Mouse (Mus musculus) MEL (cell line): Measurements from ENCODE around the gene Tnfrsf13b. TPM values are rescaled to one million over a fixed set of nuclear protein-coding genes. Genes with fewer than 3 reads are reported as not detected.

ENCODE experiments used
- DNase-seq: peaks from one replicate; pipeline ENCODE4 v3.0.0; 2011; ENCODE audit warnings: low read depth, low spot score
- H3K27ac ChIP-seq: 2 replicates; pipeline ENCODE4 v1.5.1; 2012; ENCODE audit warnings: low read depth, mild to moderate bottlenecking, control low read depth, low read length, moderate library complexity; ENCODE audit not compliant: control insufficient read depth
- H3K27me3 ChIP-seq, 2 experiments: fragments of 150-350 bp in 1 of 2; sonication (generic) in 1 of 2; 2 replicates each; pipeline ENCODE4 v1.6.1; 2012; ENCODE audit warnings: low read length in 2 of 2, mild to moderate bottlenecking in 2 of 2, improper control_type of control experiment in 1 of 2, moderate library complexity in 1 of 2; ENCODE audit not compliant: insufficient read depth in 2 of 2, control insufficient read depth in 1 of 2
- H3K36me3 ChIP-seq, 2 experiments: 2 replicates each; pipeline ENCODE4 v1.6.1; 2012 to 2014; ENCODE audit warnings: low read length in 2 of 2, improper control_type of control experiment in 1 of 2, inconsistent platforms in 1 of 2, mild to moderate bottlenecking in 1 of 2; ENCODE audit not compliant: insufficient read depth in 2 of 2, control insufficient read depth in 1 of 2
- H3K4me1 ChIP-seq, 2 experiments: fragments of 150-350 bp in 1 of 2; sonication (generic) in 1 of 2; 2 replicates each; pipeline ENCODE4 v1.6.1; 2012; ENCODE audit warnings: low read length in 2 of 2, improper control_type of control experiment in 1 of 2, mild to moderate bottlenecking in 1 of 2; ENCODE audit not compliant: insufficient read depth in 2 of 2, control insufficient read depth in 1 of 2
- H3K4me3 ChIP-seq, 2 experiments: fragments of 150-350 bp in 1 of 2; sonication (generic) in 1 of 2; 2 replicates each; pipeline ENCODE4 v1.5.1; 2012; ENCODE audit warnings: low read depth in 2 of 2, low read length in 2 of 2, mild to moderate bottlenecking in 2 of 2, moderate library complexity in 2 of 2, control low read depth in 1 of 2, improper control_type of control experiment in 1 of 2; ENCODE audit not compliant: control insufficient read depth in 1 of 2, insufficient read depth in 1 of 2
- H3K79me2 ChIP-seq: 2 replicates; pipeline ENCODE4 v1.6.1; 2012; ENCODE audit warnings: mild to moderate bottlenecking, low read length, moderate library complexity; ENCODE audit not compliant: control insufficient read depth, poor library complexity, insufficient read depth
- H3K9ac ChIP-seq: 2 replicates; pipeline ENCODE4 v1.6.1; 2012; ENCODE audit warnings: low read depth, mild to moderate bottlenecking, control low read depth, low read length, moderate library complexity; ENCODE audit not compliant: control insufficient read depth, poor library complexity, severe bottlenecking
- H3K9me3 ChIP-seq: fragments of 150-350 bp; sonication (generic); replicated peaks from 2 replicates; pipeline ENCODE4 v1.6.1; 2012; ENCODE audit warnings: mild to moderate bottlenecking, low read length, improper control_type of control experiment, moderate library complexity; ENCODE audit not compliant: insufficient read depth
- CHD2 ChIP-seq: IDR thresholded peaks from 2 replicates; pipeline ENCODE4 v1.6.1; 2011; ENCODE audit warnings: low read length, improper control_type of control experiment
- EP300 ChIP-seq, 2 experiments: IDR thresholded peaks; 2 replicates each; pipeline ENCODE4 v1.6.1; 2011; ENCODE audit warnings: improper control_type of control experiment in 2 of 2, low read length in 2 of 2, low read depth in 1 of 2, mild to moderate bottlenecking in 1 of 2
- ETS1 ChIP-seq: IDR thresholded peaks from 2 replicates; pipeline ENCODE4 v1.6.1; 2012; ENCODE audit warnings: low read depth, mild to moderate bottlenecking, inconsistent platforms, low read length, improper control_type of control experiment, moderate library complexity
- HCFC1 ChIP-seq: IDR thresholded peaks from 2 replicates; pipeline ENCODE4 v1.6.1; 2012; ENCODE audit warnings: low read depth, mild to moderate bottlenecking, inconsistent platforms, low read length, improper control_type of control experiment, moderate library complexity
- MAX ChIP-seq: IDR thresholded peaks from 2 replicates; pipeline ENCODE4 v1.6.1; 2011; ENCODE audit warnings: low read length, improper control_type of control experiment
- MEF2A ChIP-seq: IDR thresholded peaks from 2 replicates; pipeline ENCODE4 v1.6.1; 2014; ENCODE audit warnings: low read depth, mild to moderate bottlenecking, inconsistent platforms, low read length, improper control_type of control experiment; ENCODE audit not compliant: poor library complexity, insufficient replicate concordance, severe bottlenecking; ENCODE audit errors: extremely low read depth
- MYB ChIP-seq: IDR thresholded peaks from 2 replicates; pipeline ENCODE4 v1.6.1; 2011; ENCODE audit warnings: mild to moderate bottlenecking, low read depth, low read length, improper control_type of control experiment
- POLR2A ChIP-seq, 2 experiments: IDR thresholded peaks; 2 replicates each; pipeline ENCODE4 v1.6.1; 2011 to 2012; ENCODE audit warnings: low read length in 2 of 2, mild to moderate bottlenecking in 2 of 2, control low read depth in 1 of 2, improper control_type of control experiment in 1 of 2, low read depth in 1 of 2, moderate library complexity in 1 of 2; ENCODE audit not compliant: control insufficient read depth in 1 of 2, insufficient read depth in 1 of 2, poor library complexity in 1 of 2
- USF1 ChIP-seq: IDR thresholded peaks from 2 replicates; pipeline ENCODE4 v1.6.1; 2014; ENCODE audit warnings: low read depth, mild to moderate bottlenecking, inconsistent platforms, low read length, improper control_type of control experiment, moderate library complexity
- ZC3H11A ChIP-seq: IDR thresholded peaks from 2 replicates; pipeline ENCODE4 v1.6.1; 2012; ENCODE audit warnings: low read depth, mild to moderate bottlenecking, inconsistent platforms, low read length, improper control_type of control experiment
- polyA plus RNA-seq, 2 experiments: library from polyadenylated mRNA; stranded (reverse) in 1 of 2; unstranded in 1 of 2; fragments of >175 nt in 1 of 2; fragments of >200 nt in 1 of 2; gene quantifications; 2 replicates each; pipeline versions ENCODE4 v1.2.1 to v1.2.4; 2012; ENCODE audit warnings: low replicate concordance in 2 of 2, low read depth in 1 of 2; ENCODE audit not compliant: insufficient read length in 2 of 2, insufficient read depth in 1 of 2, missing spikeins in 1 of 2
- total RNA-seq: library from RNA; depleted of rRNA; stranded (reverse); fragments of 300-350 nt; gene quantifications from 2 replicates; pipeline ENCODE4 v1.2.3, GENCODE M21; 2012

The Tnfrsf13b gene
- total and polyA plus RNA-seq, 3 experiments: 7.7 to 17.9 TPM; not detected in 1

GRCm38 (mm10) chr11:61108911-61109361 is 17.6 kb upstream of the Tnfrsf13b start:
- no peak overlapping the region for H3K4me3 ChIP-seq
- H3K79me2 ChIP-seq: no peaks in the 10 kb centered on the region; the same call in 1 of the 2 replicates
- no peaks in the 10 kb centered on the region for H3K9me3 ChIP-seq
- DNase-seq: peak; percentile 63
- peak; percentile 48 for TF ChIP-seq MAX
- TF ChIP-seq MYB: no peak
- H3K27ac ChIP-seq: no peak overlapping the region
- peaks cover 0 to 5% of the 10 kb centered on the region in 2 experiments; a peak in 2 of 4 replicates for H3K36me3 ChIP-seq
- H3K4me1 ChIP-seq: peaks cover 3 to 13% of the 10 kb centered on the region in 2 experiments; a peak in 3 of 4 replicates
- no peak overlapping the region for H3K9ac ChIP-seq
- peaks cover 0 to 2% of the 10 kb centered on the region in 2 experiments; a peak in 1 of 4 replicates for H3K27me3 ChIP-seq

- Histone ChIP-seq H3K27ac (no peak overlapping the region), H3K4me3 (no peak overlapping the region), H3K27me3 (peaks cover 0 to 2% of the 10 kb centered on the region in 2 experiments; a peak in 1 of 4 replicates), H3K9ac (no peak overlapping the region), H3K9me3 (no peaks in the 10 kb centered on the region), H3K4me1 (peaks cover 3 to 10% of the 10 kb centered on the region in 2 experiments; a peak in 3 of 4 replicates)
- TF ChIP-seq ZC3H11A (no peak), ETS1 (no peak), HCFC1 (no peak)
- TF ChIP-seq, all 39 proteins: peak for 0
- no peaks in the 10 kb centered on the region for H3K79me2 ChIP-seq
- no peak for DNase-seq
- H3K36me3 ChIP-seq: peaks cover 0 to 3% of the 10 kb centered on the region in 2 experiments; a peak in 2 of 4 replicates
Observed at GRCm38 (mm10) chr11:61109707-61110106, 16.8 kb upstream of the Tnfrsf13b start.

GRCm38 (mm10) chr11:61110113-61110512 is 16.4 kb upstream of the Tnfrsf13b start:
- Histone ChIP-seq H3K79me2 (no peaks in the 10 kb centered on the region), H3K9me3 (no peaks in the 10 kb centered on the region)
- TF ChIP-seq ZC3H11A: no peak

GRCm38 (mm10) chr11:61110928-61111327 is 15.6 kb upstream of the Tnfrsf13b start:
- Histone ChIP-seq H3K4me3 (no peak overlapping the region), H3K4me1 (peaks cover 3 to 12% of the 10 kb centered on the region in 2 experiments; a peak in 3 of 4 replicates), H3K27ac (no peak overlapping the region), H3K9ac (no peak overlapping the region), H3K79me2 (no peaks in the 10 kb centered on the region), H3K27me3 (peaks cover 0 to 2% of the 10 kb centered on the region in 2 experiments; a peak in 1 of 4 replicates), H3K9me3 (no peaks in the 10 kb centered on the region), H3K36me3 (peaks cover 0 to 3% of the 10 kb centered on the region in 2 experiments; a peak in 2 of 4 replicates)
- no peak for TF ChIP-seq USF1
- TF ChIP-seq POLR2A (IDR thresholded peaks at IDR 0.05; ENCODE audit: control insufficient read depth in 1 of 2, insufficient read depth in 1 of 2, low read depth in 1 of 2, low read length in 2 of 2, poor library complexity in 1 of 2): no peak
- no peak for TF ChIP-seq CHD2
- no peak for TF ChIP-seq MEF2A
- TF ChIP-seq EP300 (IDR thresholded peaks at IDR 0.05; ENCODE audit: low read depth in 1 of 2, low read length in 2 of 2): no peak
- no peak for DNase-seq

More at GRCm38 (mm10) chr11:61110113-61110512, 16.4 kb upstream of the Tnfrsf13b start:
- peaks cover 3 to 10% of the 10 kb centered on the region in 2 experiments; a peak in 3 of 4 replicates for H3K4me1 ChIP-seq
- peaks cover 0 to 3% of the 10 kb centered on the region in 2 experiments; a peak in 2 of 4 replicates for H3K36me3 ChIP-seq
- no peak overlapping the region for H3K27ac ChIP-seq
- H3K9ac ChIP-seq: no peak overlapping the region
- no peak overlapping the region for H3K4me3 ChIP-seq
- DNase-seq: no peak
- H3K27me3 ChIP-seq: peaks cover 0 to 2% of the 10 kb centered on the region in 2 experiments; a peak in 1 of 4 replicates
